Mouse (Mus musculus): ENCODE data around the gene Cmbl. TPM values are rescaled to one million over a fixed set of nuclear protein-coding genes. Genes with fewer than 3 reads are reported as not detected.

Cmbl gene
- polyA plus RNA-seq, 1 experiment from 2014 or later: 2.9 TPM

- ATAC-seq (replicated peaks; ENCODE audit: low FRiP score) (peak; percentile 78), DNase-seq (ENCODE audit: low spot score) (peak; percentile 88)
- Histone ChIP-seq H3K36me3 (ENCODE audit: control insufficient read depth, insufficient read depth, low read length) (peaks cover 3% of the 10 kb centered on the region; the same call in 1 of the 2 replicates), H3K27ac (ENCODE audit: low read depth, low read length) (peak within 1 kb of the TSS; percentile 98), H3K9ac (ENCODE audit: low read depth, low read length) (peak within 1 kb of the TSS; percentile 87), H3K4me1 (replicated peaks; ENCODE audit: control insufficient read depth, insufficient read depth, low read length) (peaks cover 43% of the 10 kb centered on the region), H3K4me3 (ENCODE audit: low read depth, low read length) (peak within 1 kb of the TSS; percentile 87), H3K9me3 (ENCODE audit: control insufficient read depth, low read length) (no peaks in the 10 kb centered on the region), H3K27me3 (replicated peaks; ENCODE audit: control insufficient read depth, insufficient read depth, low read length) (no peaks in the 10 kb centered on the region), H3K4me2 (peak within 1 kb of the TSS; percentile 87)
- 1% methylated on average over 111 of the region's 132 CpGs for WGBS
These were observed 34.3 kb upstream of the Cmbl start, which contains the start of gene March6 for GRCm38 (mm10) chr15:31530659-31531445. TSS of gene March6 (minus strand) at chr15:31531053.

- H3K27ac ChIP-seq (ENCODE audit: low read depth, low read length): peak overlapping the region; percentile 98
- peak overlapping the region; percentile 87 for H3K9ac ChIP-seq (ENCODE audit: low read depth, low read length)
- WGBS: 10% methylated on average over 16 of the region's 16 CpGs
- H3K4me1 ChIP-seq (replicated peaks; ENCODE audit: control insufficient read depth, insufficient read depth, low read length): peaks cover 51% of the 10 kb centered on the region
- H3K4me2 ChIP-seq: peak overlapping the region; percentile 70
- H3K4me3 ChIP-seq (ENCODE audit: low read depth, low read length): peak overlapping the region; percentile 87
- no peaks in the 10 kb centered on the region for H3K27me3 ChIP-seq (replicated peaks; ENCODE audit: control insufficient read depth, insufficient read depth, low read length)
- H3K9me3 ChIP-seq (ENCODE audit: control insufficient read depth, low read length): no peaks in the 10 kb centered on the region
- DNase-seq (ENCODE audit: low spot score) (no peak), ATAC-seq (replicated peaks; ENCODE audit: low FRiP score) (peak; percentile 29; the same call in 1 of the 2 replicates)
- peaks cover 3% of the 10 kb centered on the region; the same call in 1 of the 2 replicates for H3K36me3 ChIP-seq (ENCODE audit: control insufficient read depth, insufficient read depth, low read length)
These were observed 33.5 kb upstream of the Cmbl start for GRCm38 (mm10) chr15:31531446-31532330.

- Histone ChIP-seq H3K27ac (ENCODE audit: low read depth, low read length) (peak overlapping the region; percentile 80), H3K4me1 (replicated peaks; ENCODE audit: control insufficient read depth, insufficient read depth, low read length) (peaks cover 51% of the 10 kb centered on the region), H3K27me3 (replicated peaks; ENCODE audit: control insufficient read depth, insufficient read depth, low read length) (no peaks in the 10 kb centered on the region), H3K36me3 (ENCODE audit: control insufficient read depth, insufficient read depth, low read length) (peaks cover under 1% of the 10 kb centered on the region; the same call in 1 of the 2 replicates), H3K9me3 (ENCODE audit: control insufficient read depth, low read length) (no peaks in the 10 kb centered on the region), H3K9ac (ENCODE audit: low read depth, low read length) (no peak overlapping the region), H3K4me3 (ENCODE audit: low read depth, low read length) (peak overlapping the region; percentile 87), H3K4me2 (peak overlapping the region; percentile 70)
- 83% methylated on average over 2 of the region's 2 CpGs for WGBS
- ATAC-seq (replicated peaks; ENCODE audit: low FRiP score) (peak; percentile 24), DNase-seq (ENCODE audit: low spot score) (no peak)
These were observed 32.7 kb upstream of the Cmbl start for GRCm38 (mm10) chr15:31532331-31533021.

GRCm38 (mm10) chr15:31533529-31533928, 31.7 kb upstream of the Cmbl start:
- Histone ChIP-seq H3K36me3 (ENCODE audit: control insufficient read depth, insufficient read depth, low read length) (no peaks in the 10 kb centered on the region), H3K4me3 (ENCODE audit: low read depth, low read length) (no peak overlapping the region), H3K9ac (ENCODE audit: low read depth, low read length) (no peak overlapping the region), H3K27ac (ENCODE audit: low read depth, low read length) (peak overlapping the region; percentile 80), H3K9me3 (ENCODE audit: control insufficient read depth, low read length) (no peaks in the 10 kb centered on the region), H3K4me1 (replicated peaks; ENCODE audit: control insufficient read depth, insufficient read depth, low read length) (peaks cover 51% of the 10 kb centered on the region), H3K27me3 (replicated peaks; ENCODE audit: control insufficient read depth, insufficient read depth, low read length) (no peaks in the 10 kb centered on the region), H3K4me2 (peak overlapping the region; percentile 24; the same call in 1 of the 2 replicates)
- ATAC-seq (replicated peaks; ENCODE audit: low FRiP score): peak; percentile 48
- 55% methylated on average over 2 of the region's 2 CpGs for WGBS
- no peak for DNase-seq (ENCODE audit: low spot score)

GRCm38 (mm10) chr15:31534421-31535258, 30.5 kb upstream of the Cmbl start:
- Histone ChIP-seq H3K27me3 (replicated peaks; ENCODE audit: control insufficient read depth, insufficient read depth, low read length) (no peaks in the 10 kb centered on the region), H3K36me3 (ENCODE audit: control insufficient read depth, insufficient read depth, low read length) (no peaks in the 10 kb centered on the region), H3K9me3 (ENCODE audit: control insufficient read depth, low read length) (no peaks in the 10 kb centered on the region), H3K4me1 (replicated peaks; ENCODE audit: control insufficient read depth, insufficient read depth, low read length) (peaks cover 47% of the 10 kb centered on the region), H3K4me3 (ENCODE audit: low read depth, low read length) (no peak overlapping the region), H3K4me2 (no peak overlapping the region; the same call in 1 of the 2 replicates), H3K9ac (ENCODE audit: low read depth, low read length) (no peak overlapping the region), H3K27ac (ENCODE audit: low read depth, low read length) (peak overlapping the region; percentile 72)
- 68% methylated on average over 7 of the region's 7 CpGs for WGBS
- DNase-seq (ENCODE audit: low spot score): no peak
- ATAC-seq (replicated peaks; ENCODE audit: low FRiP score): no peak

- 38% methylated on average over 8 of the region's 8 CpGs for WGBS
- no peak overlapping the region for H3K4me3 ChIP-seq (ENCODE audit: low read depth, low read length)
- H3K4me1 ChIP-seq (replicated peaks; ENCODE audit: control insufficient read depth, insufficient read depth, low read length): peaks cover 52% of the 10 kb centered on the region
- H3K27me3 ChIP-seq (replicated peaks; ENCODE audit: control insufficient read depth, insufficient read depth, low read length): no peaks in the 10 kb centered on the region
- no peaks in the 10 kb centered on the region for H3K36me3 ChIP-seq (ENCODE audit: control insufficient read depth, insufficient read depth, low read length)
- no peak for DNase-seq (ENCODE audit: low spot score)
- no peak for ATAC-seq (replicated peaks; ENCODE audit: low FRiP score)
- no peak overlapping the region; the same call in 1 of the 2 replicates for H3K4me2 ChIP-seq
- no peaks in the 10 kb centered on the region for H3K9me3 ChIP-seq (ENCODE audit: control insufficient read depth, low read length)
- no peak overlapping the region; the same call in 1 of the 2 replicates for H3K9ac ChIP-seq (ENCODE audit: low read depth, low read length)
- H3K27ac ChIP-seq (ENCODE audit: low read depth, low read length): peak overlapping the region; percentile 72; the same call in 1 of the 2 replicates
These were observed 29.8 kb upstream of the Cmbl start for GRCm38 (mm10) chr15:31535259-31535855.

GRCm38 (mm10) chr15:31536051-31536737, 29.0 kb upstream of the Cmbl start:
- ATAC-seq (replicated peaks; ENCODE audit: low FRiP score): no peak

More at GRCm38 (mm10) chr15:31536051-31536737, 29.0 kb upstream of the Cmbl start:
- Histone ChIP-seq H3K4me3 (ENCODE audit: low read depth, low read length) (no peak overlapping the region), H3K27me3 (replicated peaks; ENCODE audit: control insufficient read depth, insufficient read depth, low read length) (no peaks in the 10 kb centered on the region), H3K36me3 (ENCODE audit: control insufficient read depth, insufficient read depth, low read length) (no peaks in the 10 kb centered on the region), H3K4me2 (no peak overlapping the region), H3K4me1 (replicated peaks; ENCODE audit: control insufficient read depth, insufficient read depth, low read length) (peaks cover 60% of the 10 kb centered on the region), H3K9me3 (ENCODE audit: control insufficient read depth, low read length) (no peaks in the 10 kb centered on the region), H3K27ac (ENCODE audit: low read depth, low read length) (0 out of 2 replicates have a peak overlapping the region, but pooled peaks have one; percentile 1), H3K9ac (ENCODE audit: low read depth, low read length) (no peak overlapping the region)
- 32% methylated on average over 7 of the region's 7 CpGs for WGBS
- DNase-seq (ENCODE audit: low spot score): no peak
